Mouse (Mus musculus) bone marrow, adult 2 months (tissue): ENCODE measurements at regions not wholly inside any gene's neighbourhood (a gene's known extent, or its start where the extent isn't known, plus 50 kb on each side); places are given as distances from the start of the nearest gene placed in this dataset.

Experiments used
- H3K27ac ChIP-seq: fragments of 200-500 bp; 2 replicates; pipeline ENCODE4 v1.5.1; 2012; ENCODE audit warnings: low read depth, mild to moderate bottlenecking, control low read depth, inconsistent platforms, low read length; ENCODE audit not compliant: control insufficient read depth, poor library complexity, insufficient read depth
- H3K4me1 ChIP-seq: fragments of 200-500 bp; 2 replicates; pipeline ENCODE4 v1.6.1; 2011; ENCODE audit warnings: low read length; ENCODE audit not compliant: control insufficient read depth, insufficient read depth
- H3K4me3 ChIP-seq: fragments of 200-500 bp; replicated peaks from 2 replicates; pipeline ENCODE3; 2011; ENCODE audit warnings: mild to moderate bottlenecking, low read depth, low read length, control low read depth; ENCODE audit not compliant: control insufficient read depth
- CTCF ChIP-seq: fragments of 200-500 bp; IDR thresholded peaks from 2 replicates; pipeline ENCODE4 v1.5.1; 2011; ENCODE audit warnings: low read length, control low read depth; ENCODE audit not compliant: control insufficient read depth, insufficient read depth
- POLR2A ChIP-seq: fragments of 200-500 bp; IDR thresholded peaks from 2 replicates; pipeline ENCODE4 v1.6.1; 2011; ENCODE audit warnings: low read depth, mild to moderate bottlenecking, control low read depth, low read length, borderline replicate concordance; ENCODE audit not compliant: control insufficient read depth
- WGBS: fragments of 180-500 bp; shearing (Covaris S2); methylation state at CpG from one replicate; pipeline ENCODE4 v1.1.7; 2018; 5-methylcytosine and 5-hydroxymethylcytosine counted together

GRCm38 (mm10) chr10:37400379-37400778 lies 261.7 kb upstream of the Marcks start:
- Histone ChIP-seq H3K27ac (no peak overlapping the region), H3K4me1 (no peaks in the 10 kb centered on the region; the same call in none of the 2 replicates), H3K4me3 (no peak overlapping the region)
- TF ChIP-seq POLR2A (no peak), CTCF (no peak)
- 42% methylated on average over 4 of the region's 4 CpGs for WGBS

- Histone ChIP-seq H3K4me1 (no peaks in the 10 kb centered on the region; the same call in none of the 2 replicates), H3K4me3 (peak overlapping the region; percentile 13), H3K27ac (peak overlapping the region; percentile 71)
- WGBS = 30% methylated on average over 18 of the region's 18 CpGs
- TF ChIP-seq POLR2A (no peak), CTCF (no peak)
Measured at GRCm38 (mm10) chr10:37397271-37397991, 258.7 kb upstream of the Marcks start.

GRCm38 (mm10) chr10:37390011-37390410 lies 251.3 kb upstream of the Marcks start:
- WGBS = 84% methylated on average over 3 of the region's 3 CpGs
- TF ChIP-seq POLR2A = no peak
- TF ChIP-seq CTCF = no peak
- no peaks in the 10 kb centered on the region for H3K4me1 ChIP-seq

GRCm38 (mm10) chr10:37386216-37386615 lies 247.5 kb upstream of the Marcks start:
- TF ChIP-seq POLR2A = no peak
- TF ChIP-seq CTCF = no peak
- Histone ChIP-seq H3K4me1 (no peaks in the 10 kb centered on the region), H3K4me3 (no peak overlapping the region), H3K27ac (no peak overlapping the region)

More at GRCm38 (mm10) chr10:37390011-37390410, 251.3 kb upstream of the Marcks start:
- H3K27ac ChIP-seq = no peak overlapping the region
- H3K4me3 ChIP-seq = no peak overlapping the region

- no peak for TF ChIP-seq POLR2A
- no peak for TF ChIP-seq CTCF
- H3K27ac ChIP-seq = no peak overlapping the region
- H3K4me1 ChIP-seq = no peaks in the 10 kb centered on the region
- WGBS = 70% methylated on average over 1 of the region's 1 CpGs
- no peak overlapping the region for H3K4me3 ChIP-seq
Measured at GRCm38 (mm10) chr10:37380024-37380423, 241.3 kb upstream of the Marcks start.

- Histone ChIP-seq H3K4me1 (no peaks in the 10 kb centered on the region), H3K4me3 (no peak overlapping the region), H3K27ac (no peak overlapping the region)
- 75% methylated on average over 4 of the region's 4 CpGs for WGBS
- no peak for TF ChIP-seq CTCF
- no peak for TF ChIP-seq POLR2A
Measured at GRCm38 (mm10) chr10:37378002-37378702, 239.4 kb upstream of the Marcks start.

- no peaks in the 10 kb centered on the region for H3K4me1 ChIP-seq
- WGBS = 63% methylated on average over 1 of the region's 1 CpGs
- no peak overlapping the region for H3K4me3 ChIP-seq
- H3K27ac ChIP-seq = no peak overlapping the region
- TF ChIP-seq POLR2A = no peak
- TF ChIP-seq CTCF = no peak
Measured at GRCm38 (mm10) chr10:37377258-37378001, 238.7 kb upstream of the Marcks start.

GRCm38 (mm10) chr10:37376172-37376571 lies 237.5 kb upstream of the Marcks start:
- WGBS = 60% methylated on average over 1 of the region's 1 CpGs
- H3K4me3 ChIP-seq = no peak overlapping the region
- no peaks in the 10 kb centered on the region for H3K4me1 ChIP-seq
- H3K27ac ChIP-seq = no peak overlapping the region
- TF ChIP-seq POLR2A (no peak), CTCF (no peak)
